Mouse (Mus musculus): Measurements from ENCODE around the gene Gm9922. TPM values are rescaled to one million over a fixed set of nuclear protein-coding genes. Genes with fewer than 3 reads are reported as not detected.

The Gm9922 gene
- polyA plus RNA-seq, 2 experiments from 2014 or later = not detected

Other genes with a start within 250 kb of the Gm9922 start
- 100 to 1,000 TPM; 118 to 135 TPM for gene Tbc1d4, start 120.6 kb downstream of the Gm9922 start, polyA plus RNA-seq (2017; shearing (Covaris generic))
- gene Commd6, start 89.1 kb downstream of the Gm9922 start, polyA plus RNA-seq (2017; shearing (Covaris generic)) = 100 to 1,000 TPM; 135 to 146 TPM
- 10 to 100 TPM; 82.0 to 89.3 TPM for gene Uchl3, start 75.8 kb downstream of the Gm9922 start, polyA plus RNA-seq (2017; shearing (Covaris generic))
- under 1 TPM in 1 of 2 experiments, not detected in 1; 0.45 TPM for gene Lmo7, start 143 bp upstream of the Gm9922 start, polyA plus RNA-seq (2017; shearing (Covaris generic))

Data from activated CD4-positive, CD25-positive, alpha-beta regulatory T cell, adult 4 months (primary cell).